Mouse (Mus musculus) erythroblast, embryonic 14.5 days (primary cell): ENCODE results near the gene Ccdc117. TPM values are rescaled to one million over a fixed set of nuclear protein-coding genes. Genes with fewer than 3 reads are reported as not detected.
"Not testable (repeated sequence)": the region's sequence is repeated elsewhere in the genome, so short reads cannot be mapped to it uniquely, and the experiment has no call there.

Experiments used
- H3K27me3 ChIP-seq: 2 replicates; pipeline ENCODE4 v1.6.1; 2012; ENCODE audit warnings: inconsistent platforms; ENCODE audit not compliant: control insufficient read depth
- H3K36me3 ChIP-seq: 2 replicates; pipeline ENCODE4 v1.6.1; 2012; ENCODE audit warnings: mild to moderate bottlenecking, inconsistent platforms; ENCODE audit not compliant: control insufficient read depth
- H3K4me1 ChIP-seq: 2 replicates; pipeline ENCODE4 v1.6.1; 2012; ENCODE audit warnings: inconsistent platforms; ENCODE audit not compliant: control insufficient read depth
- H3K4me3 ChIP-seq: replicated peaks from 2 replicates; pipeline ENCODE3; 2012; ENCODE audit warnings: moderate library complexity, mild to moderate bottlenecking, inconsistent platforms
- H3K9me3 ChIP-seq: 2 replicates; pipeline ENCODE4 v1.6.1; 2012; ENCODE audit warnings: low read length, inconsistent platforms, mixed read lengths; ENCODE audit not compliant: control insufficient read depth
- GATA1 ChIP-seq: IDR thresholded peaks from 2 replicates; pipeline ENCODE4 v1.6.1; 2012; ENCODE audit warnings: low read length, inconsistent platforms, mixed read lengths
- TAL1 ChIP-seq: IDR thresholded peaks from 3 replicates; pipeline ENCODE4 v1.6.1; 2012; ENCODE audit warnings: low read length, inconsistent platforms, mixed read lengths
- polyA plus RNA-seq: library from polyadenylated mRNA; stranded (reverse); fragments of >175 nt; gene quantifications from 2 replicates; pipeline ENCODE4 v1.2.3, GENCODE M21; 2012

Ccdc117 gene
- polyA plus RNA-seq, 1 experiment = 0.18 TPM

- TF ChIP-seq TAL1 = no peak
- no peak for TF ChIP-seq GATA1
- H3K4me3 ChIP-seq = no peak overlapping the region
- H3K9me3 ChIP-seq = peaks cover 2% of the 10 kb centered on the region; the same call in 1 of the 2 replicates
- no peaks in the 10 kb centered on the region for H3K36me3 ChIP-seq
- H3K4me1 ChIP-seq = no peaks in the 10 kb centered on the region
- H3K27me3 ChIP-seq = no peaks in the 10 kb centered on the region
These were observed 46.6 kb downstream of the Ccdc117 start for GRCm38 (mm10) chr11:5495286-5495832.

- H3K4me1 ChIP-seq = no peaks in the 10 kb centered on the region
- H3K27me3 ChIP-seq = no peaks in the 10 kb centered on the region
- no peaks in the 10 kb centered on the region for H3K36me3 ChIP-seq
- no peak overlapping the region for H3K4me3 ChIP-seq
- H3K9me3 ChIP-seq = peaks cover 2% of the 10 kb centered on the region; the same call in 1 of the 2 replicates
- TF ChIP-seq TAL1 (no peak), GATA1 (no peak)
These were observed 48.1 kb downstream of the Ccdc117 start for GRCm38 (mm10) chr11:5493869-5494268.

- peaks cover 2% of the 10 kb centered on the region; the same call in 1 of the 2 replicates for H3K9me3 ChIP-seq
- no peaks in the 10 kb centered on the region for H3K36me3 ChIP-seq
- H3K4me1 ChIP-seq = no peaks in the 10 kb centered on the region
- H3K27me3 ChIP-seq = no peaks in the 10 kb centered on the region
- H3K4me3 ChIP-seq = no peak overlapping the region
- TF ChIP-seq TAL1 (no peak), GATA1 (no peak)
These were observed 50.1 kb downstream of the Ccdc117 start for GRCm38 (mm10) chr11:5491912-5492311.

GRCm38 (mm10) chr11:5490989-5491656 is 50.9 kb downstream of the Ccdc117 start:
- no peaks in the 10 kb centered on the region for H3K9me3 ChIP-seq
- no peaks in the 10 kb centered on the region for H3K36me3 ChIP-seq
- H3K27me3 ChIP-seq = no peaks in the 10 kb centered on the region
- TF ChIP-seq GATA1 = no peak
- no peak for TF ChIP-seq TAL1
- no peaks in the 10 kb centered on the region; the same call in 1 of the 2 replicates for H3K4me1 ChIP-seq
- H3K4me3 ChIP-seq = no peak overlapping the region

GRCm38 (mm10) chr11:5489433-5489832 is 52.6 kb downstream of the Ccdc117 start:
- not testable (repeated sequence) for H3K27me3 ChIP-seq, H3K4me1 ChIP-seq, H3K4me3 ChIP-seq, H3K9me3 ChIP-seq, H3K36me3 ChIP-seq

GRCm38 (mm10) chr11:5485193-5486011 is 56.6 kb downstream of the Ccdc117 start:
- no peaks in the 10 kb centered on the region for H3K9me3 ChIP-seq
- H3K4me1 ChIP-seq = peaks cover 9% of the 10 kb centered on the region
- peak overlapping the region; percentile 62 for H3K4me3 ChIP-seq
- TF ChIP-seq TAL1 (no peak), GATA1 (no peak)
- no peaks in the 10 kb centered on the region for H3K36me3 ChIP-seq
- no peaks in the 10 kb centered on the region for H3K27me3 ChIP-seq

- H3K9me3 ChIP-seq = no peaks in the 10 kb centered on the region
- TF ChIP-seq GATA1 (no peak), TAL1 (no peak)
These were observed 59.4 kb downstream of the Ccdc117 start for GRCm38 (mm10) chr11:5482581-5482980.

More at GRCm38 (mm10) chr11:5482581-5482980, 59.4 kb downstream of the Ccdc117 start:
- Histone ChIP-seq H3K4me1 (peaks cover 9% of the 10 kb centered on the region), H3K27me3 (no peaks in the 10 kb centered on the region), H3K4me3 (no peak overlapping the region), H3K36me3 (no peaks in the 10 kb centered on the region)

Other genes with a start within 250 kb of the Ccdc117 start
- 0.04 and 0.10 TPM in 2 replicates for gene Znrf3, start 97.3 kb downstream of the Ccdc117 start, polyA plus RNA-seq
- gene Xbp1, start 21.5 kb downstream of the Ccdc117 start, polyA plus RNA-seq = 0.70 and 1.1 TPM in 2 replicates
- gene Ankrd36, start 27.5 kb upstream of the Ccdc117 start, polyA plus RNA-seq = not detected in 2 replicates
- gene Mrps24, start 173.5 kb upstream of the Ccdc117 start, polyA plus RNA-seq = 10.8 and 14.0 TPM in 2 replicates
- gene Urgcp, start 220.2 kb upstream of the Ccdc117 start, polyA plus RNA-seq = 0.40 and 0.51 TPM in 2 replicates
- gene Dbnl, start 246.3 kb upstream of the Ccdc117 start, polyA plus RNA-seq = 5.7 and 5.8 TPM in 2 replicates